Mouse (Mus musculus) telencephalon, adult 2 months (tissue): ENCODE data around the gene Emid1.
"Not testable (repeated sequence)": the region's sequence is repeated elsewhere in the genome, so short reads cannot be mapped to it uniquely, and the experiment has no call there.

Experiments
- DNase-seq: peaks from one replicate; pipeline ENCODE4 v3.0.0-alpha.2; 2011; ENCODE audit warnings: low read depth, low spot score

Emid1 gene

GRCm38 (mm10) chr11:5103986-5104509 lies 48.0 kb downstream of the Emid1 start:
- DNase-seq: no peak

GRCm38 (mm10) chr11:5102384-5102783 lies 49.7 kb downstream of the Emid1 start:
- DNase-seq: no peak

- DNase-seq: no peak
Observed at GRCm38 (mm10) chr11:5101641-5102040, 50.4 kb downstream of the Emid1 start.

- no peak for DNase-seq
Observed at GRCm38 (mm10) chr11:5100801-5101200, 51.3 kb downstream of the Emid1 start.

- no peak for DNase-seq
Observed at GRCm38 (mm10) chr11:5100283-5100682, 51.8 kb downstream of the Emid1 start.

GRCm38 (mm10) chr11:5099576-5100183 lies 52.4 kb downstream of the Emid1 start:
- DNase-seq: peak; percentile 57

- DNase-seq: peak; percentile 94
Observed at GRCm38 (mm10) chr11:5098736-5099542, 53.1 kb downstream of the Emid1 start, which contains the start of the genes Rhbdd3 and Ewsr1. Rhbdd3 (plus strand) TSS chr11:5098926. Ewsr1 (minus strand) TSS chr11:5099266.

- peak; percentile 54 for DNase-seq
Observed at GRCm38 (mm10) chr11:5098035-5098735, 53.9 kb downstream of the Emid1 start.

GRCm38 (mm10) chr11:5096480-5097020 lies 55.5 kb downstream of the Emid1 start:
- no peak for DNase-seq

GRCm38 (mm10) chr11:5095877-5096276 lies 56.2 kb downstream of the Emid1 start:
- no peak for DNase-seq

GRCm38 (mm10) chr11:5091706-5092105 lies 60.4 kb downstream of the Emid1 start:
- DNase-seq: no peak

- no peak for DNase-seq
Observed at GRCm38 (mm10) chr11:5089147-5089546, 62.9 kb downstream of the Emid1 start.

GRCm38 (mm10) chr11:5076843-5077242 lies 75.2 kb downstream of the Emid1 start:
- DNase-seq: not testable (repeated sequence)

GRCm38 (mm10) chr11:5075760-5076159 lies 76.3 kb downstream of the Emid1 start:
- DNase-seq: no peak

GRCm38 (mm10) chr11:5074882-5075281 lies 77.2 kb downstream of the Emid1 start:
- no peak for DNase-seq

- no peak for DNase-seq
Observed at GRCm38 (mm10) chr11:5068126-5068971, 83.7 kb downstream of the Emid1 start.

- DNase-seq: no peak
Observed at GRCm38 (mm10) chr11:5067063-5067462, 85.0 kb downstream of the Emid1 start.

GRCm38 (mm10) chr11:5065056-5065821 lies 86.8 kb downstream of the Emid1 start, which contains the start of gene Gas2l1:
Gas2l1 (minus strand) TSS chr11:5065327.
- DNase-seq: peak; percentile 93

- DNase-seq: no peak
Observed at GRCm38 (mm10) chr11:5064282-5065055, 87.6 kb downstream of the Emid1 start.
